Mouse (Mus musculus) forebrain, embryonic 16.5 days (tissue): ENCODE data around the gene Dgkb. TPM values are rescaled to one million over a fixed set of nuclear protein-coding genes. Genes with fewer than 3 reads are reported as not detected.

Experiments
- ATAC-seq: fragments of 200-750 bp; cut with Nextera tagmentation; 2 replicates; pipeline ENCODE4 v1.8.0; 2017; ENCODE audit warnings: mild to moderate bottlenecking, moderate library complexity
- H3K27ac ChIP-seq: fragments of 300-500 bp; sonication (generic); 2 replicates; pipeline ENCODE4 v1.5.1; 2014; ENCODE audit warnings: low read length, control low read depth
- H3K27me3 ChIP-seq: fragments of 300-500 bp; sonication (generic); replicated peaks from 2 replicates; pipeline ENCODE4 v1.6.1; 2014; ENCODE audit warnings: low read length; ENCODE audit not compliant: control insufficient read depth, insufficient read depth
- H3K36me3 ChIP-seq: fragments of 300-500 bp; sonication (generic); 2 replicates; pipeline ENCODE4 v1.6.1; 2014; ENCODE audit not compliant: control insufficient read depth, insufficient read depth
- H3K4me1 ChIP-seq: fragments of 300-500 bp; sonication (generic); replicated peaks from 2 replicates; pipeline ENCODE4 v1.6.1; 2014; ENCODE audit warnings: low read length; ENCODE audit not compliant: control insufficient read depth, insufficient read depth
- H3K4me2 ChIP-seq: fragments of 300-500 bp; sonication (generic); 2 replicates; pipeline ENCODE4 v1.6.1; 2014; ENCODE audit warnings: mild to moderate bottlenecking, low read length, control low read depth
- H3K4me3 ChIP-seq: fragments of 300-500 bp; sonication (generic); replicated peaks from 2 replicates; pipeline ENCODE4 v1.5.1; 2014; ENCODE audit warnings: mild to moderate bottlenecking, low read length, control low read depth
- H3K9ac ChIP-seq: fragments of 300-500 bp; sonication (generic); replicated peaks from 2 replicates; pipeline ENCODE4 v1.6.1; 2014; ENCODE audit warnings: low read depth, low read length, control low read depth
- H3K9me3 ChIP-seq: fragments of 300-500 bp; sonication (generic); 2 replicates; pipeline ENCODE4 v1.6.1; 2016; ENCODE audit warnings: low read length; ENCODE audit not compliant: control insufficient read depth
- WGBS: fragments of 180-500 bp; shearing (Covaris S2); extraction: QIAGEN DNeasy Blood & Tissue Kit; methylation state at CpG from one replicate; pipeline ENCODE4 v1.1.7; 2014; 5-methylcytosine and 5-hydroxymethylcytosine counted together
- polyA plus RNA-seq: library from polyadenylated mRNA; unstranded; fragments of >200 nt; fragmentation: Nextera tagmentation; extraction: Ambion mirVana; gene quantifications from 2 replicates; pipeline ENCODE4 v1.2.1, GENCODE M21; 2015

Gene Dgkb
- polyA plus RNA-seq, 1 experiment from 2014 or later: 6.4 TPM

DNA sequence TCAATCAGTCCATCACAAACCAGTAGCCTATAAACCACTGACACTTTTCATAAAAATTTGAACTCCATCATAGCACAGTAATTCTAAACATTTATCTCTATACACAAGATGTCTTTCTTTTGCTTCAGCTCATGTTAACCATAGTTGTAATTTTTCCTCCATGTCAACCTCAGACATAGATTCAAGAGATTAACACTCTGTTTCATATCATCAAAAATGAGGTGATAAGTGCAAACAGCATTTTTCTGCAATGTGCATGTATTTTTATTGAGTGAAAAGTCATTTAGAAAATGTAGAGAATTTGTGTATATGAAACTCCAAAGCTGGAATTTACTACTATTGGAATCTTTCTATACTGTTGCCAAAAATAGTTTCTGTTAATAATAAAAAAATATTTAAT, 650.7 kb downstream of the Dgkb start:
- Histone ChIP-seq H3K9ac (no peak overlapping the region), H3K4me1 (no peaks in the 10 kb centered on the region), H3K27ac (no peak overlapping the region), H3K4me2 (no peak overlapping the region), H3K4me3 (no peak overlapping the region), H3K36me3 (no peaks in the 10 kb centered on the region), H3K9me3 (no peaks in the 10 kb centered on the region), H3K27me3 (no peaks in the 10 kb centered on the region)
- ATAC-seq: no peak

DNA sequence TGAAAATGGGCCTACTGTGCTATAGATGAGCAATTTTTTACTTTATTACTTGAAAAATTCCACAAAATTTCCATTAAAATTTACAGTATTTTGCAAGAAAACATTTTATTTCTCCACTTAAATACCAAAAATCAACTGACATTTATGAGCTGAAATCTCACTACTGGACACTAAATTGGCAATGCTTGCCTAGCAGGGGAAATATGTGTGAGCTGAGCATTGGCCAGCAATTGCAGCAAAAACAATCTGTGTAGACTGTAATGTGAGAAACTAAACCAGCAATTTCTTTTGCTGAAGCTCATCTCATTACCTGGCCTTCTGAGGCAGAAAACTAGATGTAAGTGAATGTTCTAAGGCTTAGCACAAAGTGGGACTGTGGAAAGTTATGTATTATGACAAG, 651.1 kb downstream of the Dgkb start:
- no peak overlapping the region for H3K27ac ChIP-seq
- H3K4me2 ChIP-seq: no peak overlapping the region
- no peak for ATAC-seq
- no peaks in the 10 kb centered on the region for H3K27me3 ChIP-seq
- no peak overlapping the region for H3K9ac ChIP-seq
- no peaks in the 10 kb centered on the region for H3K36me3 ChIP-seq
- no peaks in the 10 kb centered on the region for H3K9me3 ChIP-seq
- H3K4me3 ChIP-seq: no peak overlapping the region
- H3K4me1 ChIP-seq: no peaks in the 10 kb centered on the region

DNA sequence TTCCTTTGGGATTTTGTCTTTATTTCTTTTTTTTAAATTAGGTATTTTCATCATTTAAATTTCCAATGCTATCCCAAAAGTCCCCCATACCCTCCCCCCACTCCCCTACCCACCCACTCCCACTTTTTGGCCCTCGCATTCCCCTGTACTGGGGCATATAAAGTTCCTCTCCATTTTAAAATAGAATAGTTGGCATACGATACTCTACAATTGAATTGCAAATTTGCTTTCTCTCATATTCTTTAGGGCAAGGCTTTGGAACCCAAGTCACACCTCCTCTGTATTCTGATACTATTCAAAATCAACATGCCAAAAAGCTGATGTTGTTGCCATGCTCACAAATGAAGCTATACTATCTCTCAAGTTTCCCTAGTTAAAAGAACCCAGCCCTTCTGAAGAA, 679.7 kb downstream of the Dgkb start:
- Histone ChIP-seq H3K36me3 (no peaks in the 10 kb centered on the region), H3K4me2 (no peak overlapping the region), H3K27me3 (no peaks in the 10 kb centered on the region), H3K4me1 (peaks cover 9% of the 10 kb centered on the region), H3K9me3 (no peaks in the 10 kb centered on the region), H3K4me3 (no peak overlapping the region), H3K9ac (no peak overlapping the region), H3K27ac (no peak overlapping the region)
- ATAC-seq: peak; percentile 31; the same call in 1 of the 2 replicates
- 23% methylated on average over 2 of the region's 2 CpGs for WGBS

DNA sequence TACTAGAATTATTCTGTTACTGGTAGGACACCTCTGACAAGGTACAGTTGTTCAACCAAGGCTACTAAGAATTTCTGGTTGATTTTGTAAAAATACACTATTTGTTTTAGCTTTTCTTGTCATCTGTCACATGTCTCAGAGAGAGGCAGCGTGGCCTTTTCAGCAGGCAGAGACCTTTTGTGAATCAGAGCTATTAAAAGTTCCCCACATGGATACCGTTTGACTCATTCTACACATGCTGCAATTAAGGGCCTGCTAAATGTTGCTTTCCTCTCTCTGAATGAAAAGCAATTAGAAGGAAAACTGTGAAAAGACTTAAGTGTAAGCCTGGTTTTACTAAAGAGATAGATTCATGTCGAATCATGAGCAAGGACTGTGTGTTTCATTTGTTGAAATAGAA, 683.4 kb downstream of the Dgkb start:
- Histone ChIP-seq H3K27ac (no peak overlapping the region), H3K4me3 (no peak overlapping the region), H3K4me1 (peaks cover 5% of the 10 kb centered on the region), H3K27me3 (no peaks in the 10 kb centered on the region), H3K9ac (no peak overlapping the region), H3K9me3 (no peaks in the 10 kb centered on the region), H3K4me2 (no peak overlapping the region), H3K36me3 (no peaks in the 10 kb centered on the region)
- peak; percentile 82 for ATAC-seq
- 8% methylated on average over 3 of the region's 3 CpGs for WGBS

DNA sequence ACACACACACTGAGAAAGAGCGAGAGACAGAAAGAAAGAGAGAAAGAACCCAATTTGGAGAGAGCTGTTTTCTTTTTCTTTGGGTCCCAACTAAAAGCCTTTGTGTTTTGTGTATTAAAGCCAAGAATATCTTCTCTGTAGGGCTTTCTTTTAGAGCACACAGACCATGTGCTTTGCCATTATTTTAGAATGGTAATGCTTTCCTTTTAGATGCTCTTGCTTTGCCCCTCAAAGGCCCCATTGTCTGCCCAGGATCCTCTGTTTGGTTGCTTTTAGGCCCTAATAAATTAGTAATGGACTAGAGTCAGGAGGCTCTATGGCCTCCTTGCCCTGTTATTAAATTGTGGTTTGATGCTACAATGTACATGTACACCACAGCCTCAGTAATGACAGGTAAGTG, 690.7 kb downstream of the Dgkb start:
- Histone ChIP-seq H3K36me3 (no peaks in the 10 kb centered on the region), H3K4me1 (no peaks in the 10 kb centered on the region; the same call in 1 of the 2 replicates), H3K9ac (no peak overlapping the region), H3K27me3 (no peaks in the 10 kb centered on the region), H3K4me2 (no peak overlapping the region), H3K9me3 (no peaks in the 10 kb centered on the region), H3K27ac (no peak overlapping the region), H3K4me3 (no peak overlapping the region)
- WGBS: 0% methylated on average over 1 of the region's 1 CpGs
- ATAC-seq: no peak; the same call in 1 of the 2 replicates

DNA sequence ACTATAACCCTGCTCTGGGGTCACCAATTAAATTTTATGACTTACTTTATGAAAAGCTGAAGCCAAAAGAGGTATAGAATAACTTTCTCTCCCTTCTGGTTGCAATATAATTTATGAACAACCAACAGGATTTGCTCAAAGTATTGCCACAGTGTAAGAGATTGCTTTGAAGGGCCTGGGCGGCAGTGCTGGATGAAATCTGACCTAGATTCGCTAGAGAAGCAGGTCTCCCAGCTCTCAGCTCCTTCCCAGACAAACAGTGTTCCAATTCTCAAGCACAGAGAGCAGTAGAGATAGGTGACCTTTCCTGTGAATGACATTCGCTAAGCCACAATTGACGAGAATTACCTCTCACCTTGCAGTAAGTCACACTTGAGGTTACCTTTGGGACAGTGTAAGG, 727.9 kb downstream of the Dgkb start:
- H3K27ac ChIP-seq: no peak overlapping the region
- H3K27me3 ChIP-seq: no peaks in the 10 kb centered on the region
- no peak overlapping the region for H3K4me3 ChIP-seq
- no peaks in the 10 kb centered on the region for H3K36me3 ChIP-seq
- ATAC-seq: no peak
- WGBS: 79% methylated on average over 4 of the region's 4 CpGs
- no peak overlapping the region for H3K9ac ChIP-seq
- H3K4me2 ChIP-seq: no peak overlapping the region
- no peaks in the 10 kb centered on the region for H3K4me1 ChIP-seq
- no peaks in the 10 kb centered on the region for H3K9me3 ChIP-seq

DNA sequence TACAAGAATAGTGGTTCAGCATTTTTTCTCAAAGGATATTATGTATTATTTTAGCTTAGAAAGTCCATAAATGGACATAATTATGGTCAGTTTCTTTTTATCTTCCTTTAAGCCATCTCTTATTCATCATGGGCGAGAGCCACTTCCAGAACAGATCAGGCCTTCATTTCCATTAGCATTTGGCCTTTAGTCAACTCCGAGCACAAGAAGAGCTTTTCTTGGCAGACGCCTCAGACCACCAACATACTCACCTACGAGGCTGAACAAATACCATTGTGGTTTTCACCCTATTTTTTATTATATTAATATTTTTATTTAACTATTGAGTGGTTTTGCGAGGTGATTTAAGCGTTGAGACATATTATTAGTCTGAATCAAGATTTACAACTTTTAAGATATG, 759.6 kb downstream of the Dgkb start:
- Histone ChIP-seq H3K9ac (no peak overlapping the region), H3K9me3 (no peaks in the 10 kb centered on the region), H3K36me3 (no peaks in the 10 kb centered on the region), H3K4me2 (no peak overlapping the region), H3K27ac (no peak overlapping the region), H3K4me1 (peaks cover 5% of the 10 kb centered on the region), H3K4me3 (no peak overlapping the region), H3K27me3 (no peaks in the 10 kb centered on the region)
- WGBS: 66% methylated on average over 6 of the region's 6 CpGs
- ATAC-seq: no peak

DNA sequence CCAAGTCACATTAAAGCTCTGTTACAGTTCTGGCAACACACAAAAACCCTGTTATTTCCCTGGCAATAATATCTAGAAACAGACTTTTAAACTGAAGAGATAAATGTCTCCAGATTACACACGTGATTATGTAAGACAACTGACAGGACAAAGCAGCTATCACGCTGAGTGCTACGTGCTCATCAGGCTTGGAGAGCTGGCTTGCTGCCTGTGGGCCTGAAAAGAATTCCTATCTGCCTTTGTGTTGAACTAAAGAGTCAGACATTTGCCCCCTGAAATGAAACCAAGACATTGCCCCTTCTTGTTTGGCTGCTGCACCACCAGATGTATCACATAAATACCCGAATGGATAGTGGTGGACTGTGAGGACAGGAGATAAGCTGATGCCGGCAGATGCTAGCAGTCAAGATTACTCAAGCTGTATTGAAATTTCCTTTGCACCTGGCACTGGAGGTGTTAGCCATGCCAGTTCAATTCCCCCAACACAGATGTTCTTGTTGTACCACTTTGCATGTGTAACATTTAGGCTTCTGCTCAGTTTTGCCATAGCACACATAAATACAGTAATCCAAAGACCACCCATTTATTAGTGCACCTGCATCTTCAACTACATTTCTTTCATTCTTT, 761.8 kb downstream of the Dgkb start:
- Histone ChIP-seq H3K4me1 (peaks cover 5% of the 10 kb centered on the region), H3K4me2 (no peak overlapping the region), H3K27me3 (no peaks in the 10 kb centered on the region), H3K27ac (no peak overlapping the region), H3K36me3 (no peaks in the 10 kb centered on the region), H3K9ac (no peak overlapping the region), H3K9me3 (no peaks in the 10 kb centered on the region), H3K4me3 (no peak overlapping the region)
- 15% methylated on average over 5 of the region's 5 CpGs for WGBS
- peak; percentile 72 for ATAC-seq

DNA sequence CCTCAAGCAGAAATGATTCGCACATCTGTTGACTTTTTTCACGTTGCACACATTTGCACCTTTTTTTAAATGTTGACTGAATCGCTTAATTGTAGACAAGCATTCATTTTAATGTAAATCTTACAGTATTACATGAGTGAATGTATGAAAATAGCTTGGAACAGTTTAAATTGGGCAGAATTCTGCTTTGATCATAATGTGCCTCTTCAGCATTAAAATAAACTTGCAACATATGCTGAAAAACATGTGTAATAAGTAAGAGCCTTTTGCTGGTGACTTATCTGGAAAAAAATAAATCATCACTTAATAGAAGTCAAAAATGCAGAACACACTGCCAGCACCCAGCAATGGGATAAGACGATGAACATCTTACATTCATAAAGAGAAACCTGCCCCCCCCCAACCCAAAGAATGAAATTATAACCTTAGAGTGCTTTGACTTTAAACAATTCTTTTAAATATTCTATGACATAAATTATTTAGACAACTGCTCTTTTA, 768.9 kb downstream of the Dgkb start:
- H3K4me3 ChIP-seq: no peak overlapping the region
- ATAC-seq: no peak
- no peaks in the 10 kb centered on the region for H3K4me1 ChIP-seq
- H3K9me3 ChIP-seq: no peaks in the 10 kb centered on the region
- H3K9ac ChIP-seq: no peak overlapping the region
- no peak overlapping the region for H3K4me2 ChIP-seq
- no peaks in the 10 kb centered on the region for H3K36me3 ChIP-seq
- H3K27me3 ChIP-seq: no peaks in the 10 kb centered on the region
- 70% methylated on average over 4 of the region's 4 CpGs for WGBS
- H3K27ac ChIP-seq: no peak overlapping the region

DNA sequence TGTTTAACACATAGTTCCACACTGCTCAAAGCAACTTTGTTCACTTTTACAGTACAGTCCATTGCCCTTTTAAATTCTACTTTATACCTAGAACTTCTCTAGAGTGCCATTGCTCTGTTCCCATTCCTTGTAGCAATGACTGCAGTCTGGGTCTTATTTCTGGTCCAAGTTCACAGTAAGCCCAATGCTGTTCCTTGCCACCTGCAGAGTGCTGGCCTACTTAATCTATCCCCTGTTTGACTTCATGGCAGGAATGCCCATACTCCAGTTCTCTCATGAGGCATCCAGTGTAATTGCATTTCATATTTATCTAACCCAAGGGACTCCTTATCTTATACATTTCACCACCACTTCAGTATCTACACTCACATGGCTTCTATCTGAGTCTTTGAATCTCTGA, 772.4 kb downstream of the Dgkb start:
- H3K9ac ChIP-seq: no peak overlapping the region
- no peak overlapping the region for H3K4me3 ChIP-seq
- no peaks in the 10 kb centered on the region for H3K36me3 ChIP-seq
- ATAC-seq: no peak
- no peaks in the 10 kb centered on the region for H3K9me3 ChIP-seq
- H3K4me2 ChIP-seq: no peak overlapping the region
- H3K4me1 ChIP-seq: peaks cover 2% of the 10 kb centered on the region; the same call in 1 of the 2 replicates
- H3K27me3 ChIP-seq: no peaks in the 10 kb centered on the region
- H3K27ac ChIP-seq: no peak overlapping the region
